Mouse (Mus musculus) megakaryocyte, embryonic 14.5 days (primary cell): Measurements from ENCODE around the gene Ipmk.

ENCODE experiments used
- FLI1 ChIP-seq: IDR thresholded peaks from 2 replicates; pipeline ENCODE4 v1.6.1; 2012; ENCODE audit warnings: low read length, inconsistent platforms, mixed read lengths
- GATA1 ChIP-seq: IDR thresholded peaks from 3 replicates; pipeline ENCODE4 v1.6.1; 2012; ENCODE audit warnings: mixed read lengths, low read length, inconsistent platforms, borderline replicate concordance

GRCm38 (mm10) chr10:71332859-71333258, 14.7 kb upstream of the Ipmk start:
- no peak for TF ChIP-seq GATA1
- TF ChIP-seq FLI1, result no peak
